Mouse (Mus musculus) CD4-positive, CD25-positive, alpha-beta regulatory T cell, adult 9 weeks (primary cell): ENCODE measurements around the gene Anpep. TPM values are rescaled to one million over a fixed set of nuclear protein-coding genes. Genes with fewer than 3 reads are reported as not detected.

Experiments used
- polyA plus RNA-seq: library from polyadenylated mRNA; unstranded; fragments of 100-300 nt; shearing (Covaris generic); gene quantifications from one replicate; pipeline ENCODE4 v1.2.1, GENCODE M21; 2017

The Anpep gene
- polyA plus RNA-seq, result not detected

DNA sequence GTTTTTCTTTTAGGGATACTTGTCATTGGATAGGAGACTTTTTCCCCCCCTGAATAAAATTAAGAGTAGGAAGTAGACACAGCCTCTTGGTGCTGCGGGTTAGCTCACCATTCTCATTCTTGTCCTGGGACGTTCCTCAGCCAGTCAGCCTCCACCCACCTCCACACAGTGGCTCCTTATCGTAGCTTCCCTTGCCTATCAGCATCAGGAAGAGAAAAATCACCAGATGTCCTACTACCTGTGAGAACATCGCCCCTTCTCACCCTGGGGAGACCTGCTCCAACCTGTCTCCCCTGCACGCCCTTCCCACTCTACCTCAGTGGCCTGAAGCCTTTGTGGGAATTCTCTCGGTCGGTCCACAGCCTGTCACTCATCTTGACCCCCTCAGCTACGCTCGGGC is at the start of gene Anpep:
Gene Anpep, minus strand, starts transcription at position 249 of the 400 bp plus-strand sequence.

GRCm38 (mm10) chr7:79810611-79811506 is 50.0 kb downstream of the Anpep start, which contains the start of gene Mesp2:
Gene Mesp2 (plus strand): TSS chr7:79810727.

GRCm38 (mm10) chr7:79793688-79794087 is 67.2 kb downstream of the Anpep start, which contains the start of gene Mesp1:
Gene Mesp1 (minus strand): TSS chr7:79793788.

Other genes starting within 250 kb of the Anpep start
- not detected for gene Rhcg, start 243.4 kb downstream of the Anpep start, polyA plus RNA-seq
- gene Ticrr, start 200.9 kb downstream of the Anpep start, polyA plus RNA-seq, result 1.4 TPM
- gene Kif7, start 145.3 kb downstream of the Anpep start, polyA plus RNA-seq, result 0.25 TPM
- 0.10 TPM for gene Plin1, start 128.2 kb downstream of the Anpep start, polyA plus RNA-seq
- gene Pex11a, start 117.9 kb downstream of the Anpep start, polyA plus RNA-seq, result 6.7 TPM
- 0.12 TPM for gene Wdr93, start 117.9 kb downstream of the Anpep start, polyA plus RNA-seq
- not detected for gene Mesp1, start 67.3 kb downstream of the Anpep start, polyA plus RNA-seq
- not detected for gene Mesp2, start 50.3 kb downstream of the Anpep start, polyA plus RNA-seq
- gene Ap3s2, start 59.6 kb upstream of the Anpep start, polyA plus RNA-seq, result 36.7 TPM
- not detected for gene Arpin, start 74.3 kb upstream of the Anpep start, polyA plus RNA-seq
- 3.2 TPM for gene Zfp710, start 163.8 kb upstream of the Anpep start, polyA plus RNA-seq